In genomic region chr8:84738266-84738665, GRCm38 (mm10) we compare ENCODE assay signal across 9 mouse cellular contexts. TPM values are rescaled to one million over a fixed set of nuclear protein-coding genes. Genes with fewer than 3 reads are reported as not detected.
DNase-seq lines count a peak whose midpoint lies in the region; ATAC-seq and TF ChIP-seq lines count a peak whose summit lies in the region.
"Had no signal": no experiment of that assay in that cellular context is flagged by ENCODE, and none has a peak within 500 bp of the region (broad histone marks: within the 10 kb centered on the region; RNA-seq: fewer than 3 reads in every experiment).

No protein-coding gene starts in this region.

- no peak for TF ChIP-seq EP300 in liver, postnatal 0 days (IDR thresholded peaks at IDR 0.05; ENCODE audit: low read depth)

- peak overlapping the region; percentile 56 for H3K4me2 ChIP-seq in heart, embryonic 15.5 days
- H3K4me2 ChIP-seq in hindbrain, embryonic 11.5 days (replicated peaks; ENCODE audit: low read depth, low read length) = no peak overlapping the region
- H3K4me2 ChIP-seq in liver, postnatal 0 days (ENCODE audit: low read depth, low read length) = peak overlapping the region; percentile 58

- intact Hi-C loops in heart, postnatal 25 days (cut with DNase I) = loop anchor here (5.0 kb wide), 1 partner anchor 36 kb away; the partner anchor contains the start of gene Lyl1

- TF ChIP-seq POLR2A in thymus, adult 2 months (IDR thresholded peaks at IDR 0.05; ENCODE audit: control insufficient read depth, extremely low read depth, insufficient read depth, low read length, poor library complexity) = no peak
- TF ChIP-seq POLR2A in lung, adult 2 months (IDR thresholded peaks at IDR 0.05; ENCODE audit: borderline replicate concordance, extremely low read depth, low read depth, low read length) = no peak

- H3K9ac ChIP-seq in heart, embryonic 15.5 days = peak overlapping the region; percentile 35; the same call in 1 of the 2 replicates
- H3K9ac ChIP-seq in hindbrain, embryonic 11.5 days (ENCODE audit: low read depth, low read length) = 0 out of 2 replicates have a peak overlapping the region, but pooled peaks have one; percentile 12
- 0 out of 2 replicates have a peak overlapping the region, but pooled peaks have one; percentile 33 for H3K9ac ChIP-seq in liver, postnatal 0 days (replicated peaks)

- H3K36me3 ChIP-seq in heart, embryonic 15.5 days = no peaks in the 10 kb centered on the region
- H3K36me3 ChIP-seq in embryonic facial prominence, embryonic 10.5 days (replicated peaks) = no peaks in the 10 kb centered on the region
- no peaks in the 10 kb centered on the region for H3K36me3 ChIP-seq in hindbrain, embryonic 11.5 days (ENCODE audit: control insufficient read depth, insufficient read depth, low read length)
- H3K36me3 ChIP-seq in liver, postnatal 0 days (replicated peaks; ENCODE audit: insufficient read depth, low read length) = no peaks in the 10 kb centered on the region
- H3K36me3 ChIP-seq in thymus, adult 2 months (ENCODE audit: control insufficient read depth, insufficient read depth, low read length) = no peaks in the 10 kb centered on the region

- no peak for ATAC-seq in heart, embryonic 15.5 days (replicated peaks; ENCODE audit: insufficient number of reproducible peaks, insufficient read depth, low FRiP score, low read depth)
- no peak for ATAC-seq in hindbrain, embryonic 11.5 days (ENCODE audit: low FRiP score)
- no peak for ATAC-seq in liver, postnatal 0 days

- H3K27me3 ChIP-seq in heart, embryonic 15.5 days = no peaks in the 10 kb centered on the region
- peaks cover 100% of the 10 kb centered on the region for H3K27me3 ChIP-seq in embryonic facial prominence, embryonic 10.5 days (replicated peaks; ENCODE audit: low read depth, poor library complexity, severe bottlenecking)
- H3K27me3 ChIP-seq in hindbrain, embryonic 11.5 days (ENCODE audit: control insufficient read depth, insufficient read depth, low read length) = peaks cover 97% of the 10 kb centered on the region
- no peaks in the 10 kb centered on the region for H3K27me3 ChIP-seq in liver, postnatal 0 days (ENCODE audit: insufficient read depth, low read length)
- no peaks in the 10 kb centered on the region for H3K27me3 ChIP-seq in thymus, adult 2 months (ENCODE audit: control insufficient read depth, insufficient read depth, low read length)

- no peak overlapping the region for H3K4me3 ChIP-seq in heart, embryonic 15.5 days
- H3K4me3 ChIP-seq in embryonic facial prominence, embryonic 10.5 days = peak overlapping the region; percentile 34
- H3K4me3 ChIP-seq in hindbrain, embryonic 11.5 days (ENCODE audit: low read depth, low read length) = no peak overlapping the region
- no peak overlapping the region for H3K4me3 ChIP-seq in liver, postnatal 0 days (ENCODE audit: low read depth, low read length)
- H3K4me3 ChIP-seq in thymus, adult 2 months (ENCODE audit: control insufficient read depth, insufficient read depth, low read length) = no peak overlapping the region
- no peak overlapping the region for H3K4me3 ChIP-seq in lung, adult 2 months (replicated peaks; ENCODE audit: extremely low read depth, low read depth, low read length)

- peaks cover 91% of the 10 kb centered on the region for H3K4me1 ChIP-seq in heart, embryonic 15.5 days (replicated peaks)
- H3K4me1 ChIP-seq in embryonic facial prominence, embryonic 10.5 days = peaks cover 85% of the 10 kb centered on the region
- peaks cover 21% of the 10 kb centered on the region for H3K4me1 ChIP-seq in hindbrain, embryonic 11.5 days (replicated peaks; ENCODE audit: control insufficient read depth, insufficient read depth, low read length)
- peaks cover 18% of the 10 kb centered on the region for H3K4me1 ChIP-seq in liver, postnatal 0 days (ENCODE audit: insufficient read depth)
- H3K4me1 ChIP-seq in thymus, adult 2 months (replicated peaks; ENCODE audit: control insufficient read depth, insufficient read depth, low read length) = peaks cover 4% of the 10 kb centered on the region
- H3K4me1 ChIP-seq in lung, adult 2 months (ENCODE audit: control insufficient read depth, insufficient read depth, low read length) = peaks cover 59% of the 10 kb centered on the region

- TF ChIP-seq CTCF in liver, postnatal 0 days (IDR thresholded peaks at IDR 0.05; ENCODE audit: low read depth) = no peak
- no peak for TF ChIP-seq CTCF in thymus, adult 2 months (IDR thresholded peaks at IDR 0.05; ENCODE audit: borderline replicate concordance, control insufficient read depth, extremely low read depth, insufficient read depth, low read length, poor library complexity)
- no peak for TF ChIP-seq CTCF in lung, adult 2 months (IDR thresholded peaks at IDR 0.05; ENCODE audit: insufficient read depth, low read length)

- WGBS in heart, embryonic 15.5 days = 34% methylated on average over 10 of the region's 10 CpGs
- 3% methylated on average over 10 of the region's 10 CpGs for WGBS in embryonic facial prominence, embryonic 10.5 days
- WGBS in hindbrain, embryonic 11.5 days = 1% methylated on average over 10 of the region's 10 CpGs
- WGBS in liver, postnatal 0 days (ENCODE audit: insufficient replicate concordance) = 36% methylated on average over 10 of the region's 10 CpGs
- WGBS in thymus, adult 2 months = 58% methylated on average over 10 of the region's 10 CpGs
- 35% methylated on average over 10 of the region's 10 CpGs for WGBS in lung, adult 2 months

- H3K9me3 ChIP-seq in heart, embryonic 15.5 days (replicated peaks) = no peaks in the 10 kb centered on the region
- no peaks in the 10 kb centered on the region for H3K9me3 ChIP-seq in embryonic facial prominence, embryonic 10.5 days
- no peaks in the 10 kb centered on the region for H3K9me3 ChIP-seq in hindbrain, embryonic 11.5 days (ENCODE audit: control insufficient read depth, low read length)
- H3K9me3 ChIP-seq in liver, postnatal 0 days (ENCODE audit: low read length) = no peaks in the 10 kb centered on the region

- H3K27ac ChIP-seq in heart, embryonic 15.5 days = peak overlapping the region; percentile 64; the same call in 1 of the 2 replicates
- peak overlapping the region; percentile 76 for H3K27ac ChIP-seq in embryonic facial prominence, embryonic 10.5 days (replicated peaks)
- H3K27ac ChIP-seq in hindbrain, embryonic 11.5 days (ENCODE audit: low read depth, low read length) = no peak overlapping the region
- H3K27ac ChIP-seq in liver, postnatal 0 days (ENCODE audit: low read depth) = no peak overlapping the region
- no peak overlapping the region for H3K27ac ChIP-seq in thymus, adult 2 months (ENCODE audit: control insufficient read depth, insufficient read depth, low read length)

- DNase-seq in heart, postnatal 25 days (ENCODE audit: low spot score) = no peak
- DNase-seq in embryonic facial prominence, embryonic 10.5 days (ENCODE audit: low spot score) = peak; percentile 55
- no peak for DNase-seq in hindbrain, embryonic 11.5 days (ENCODE audit: low spot score)
- DNase-seq in liver, postnatal 0 days = no peak
- no peak for DNase-seq in thymus, adult 2 months
- no peak for DNase-seq in lung, adult 2 months
- DNase-seq in cerebellum, postnatal 25 days = no peak

RNA-seq across cellular contexts. Expression of gene G430095P16Rik, which starts 15.5 kb away (rescaled TPM):
- polyA plus RNA-seq in heart, embryonic 15.5 days (2015; fragmentation: Nextera tagmentation; extraction: Ambion mirVana) = 4.5 TPM in 2 replicates
- total RNA-seq in heart, postnatal 25 days (2021) = under 1 TPM in 1 of 2 experiments, not detected in 1; 0.39 TPM
- polyA plus RNA-seq in embryonic facial prominence, embryonic 10.5 days (2016; fragmentation: Nextera tagmentation; extraction: Ambion mirVana) = 1.6 and 3.6 TPM in 2 replicates
- polyA plus RNA-seq in hindbrain, embryonic 11.5 days (2014; fragmentation: Nextera tagmentation; extraction: Ambion mirVana) = 2.3 and 2.9 TPM in 2 replicates
- 4.8 and 6.3 TPM in 2 replicates for polyA plus RNA-seq in liver, postnatal 0 days (2015; fragmentation: Nextera tagmentation; extraction: Ambion mirVana)
- polyA plus RNA-seq in thymus, adult 2 months (2012; rRNA removed) = 1.8 and 2.6 TPM in 2 replicates
- polyA plus RNA-seq in lung, adult 2 months (2012; rRNA removed) = 2.0 and 2.8 TPM in 2 replicates
- total RNA-seq: layer of hippocampus, adult 8-10 months had no signal

RNA-seq across cellular contexts. Expression of gene Lyl1, which starts 37.0 kb away (rescaled TPM):
- polyA plus RNA-seq in heart, embryonic 15.5 days (2015; fragmentation: Nextera tagmentation; extraction: Ambion mirVana) = 9.2 and 13.2 TPM in 2 replicates
- 1 to 10 TPM; 4.2 to 4.5 TPM for total RNA-seq in heart, postnatal 25 days (2021)
- 4.3 and 5.5 TPM in 2 replicates for polyA plus RNA-seq in embryonic facial prominence, embryonic 10.5 days (2016; fragmentation: Nextera tagmentation; extraction: Ambion mirVana)
- polyA plus RNA-seq in hindbrain, embryonic 11.5 days (2014; fragmentation: Nextera tagmentation; extraction: Ambion mirVana) = 5.3 and 5.4 TPM in 2 replicates
- 24.6 and 25.7 TPM in 2 replicates for polyA plus RNA-seq in liver, postnatal 0 days (2015; fragmentation: Nextera tagmentation; extraction: Ambion mirVana)
- polyA plus RNA-seq in thymus, adult 2 months (2012; rRNA removed) = 7.1 and 7.5 TPM in 2 replicates
- polyA plus RNA-seq in lung, adult 2 months (2012; rRNA removed) = 20.2 and 21.9 TPM in 2 replicates

RNA-seq across cellular contexts. Expression of gene Nacc1, which starts 50.6 kb away (rescaled TPM):
- polyA plus RNA-seq in heart, embryonic 15.5 days (2015; fragmentation: Nextera tagmentation; extraction: Ambion mirVana) = 10.7 and 14.6 TPM in 2 replicates
- total RNA-seq in heart, postnatal 25 days (2021) = 10 to 100 TPM; 32.0 to 32.6 TPM
- 30.4 and 30.8 TPM in 2 replicates for polyA plus RNA-seq in embryonic facial prominence, embryonic 10.5 days (2016; fragmentation: Nextera tagmentation; extraction: Ambion mirVana)
- 19.7 and 20.5 TPM in 2 replicates for polyA plus RNA-seq in hindbrain, embryonic 11.5 days (2014; fragmentation: Nextera tagmentation; extraction: Ambion mirVana)
- polyA plus RNA-seq in liver, postnatal 0 days (2015; fragmentation: Nextera tagmentation; extraction: Ambion mirVana) = 3.3 and 3.6 TPM in 2 replicates
- polyA plus RNA-seq in thymus, adult 2 months (2012; rRNA removed) = 155 and 182 TPM in 2 replicates
- polyA plus RNA-seq in lung, adult 2 months (2012; rRNA removed) = 72.5 and 81.8 TPM in 2 replicates

RNA-seq across cellular contexts. Expression of gene Trmt1, which starts 52.2 kb away (rescaled TPM):
- polyA plus RNA-seq in heart, embryonic 15.5 days (2015; fragmentation: Nextera tagmentation; extraction: Ambion mirVana) = 40.6 and 47.4 TPM in 2 replicates
- 10 to 100 TPM; 32.6 to 37.6 TPM for total RNA-seq in heart, postnatal 25 days (2021)
- polyA plus RNA-seq in embryonic facial prominence, embryonic 10.5 days (2016; fragmentation: Nextera tagmentation; extraction: Ambion mirVana) = 69.1 and 71.2 TPM in 2 replicates
- 47.9 and 51.1 TPM in 2 replicates for polyA plus RNA-seq in hindbrain, embryonic 11.5 days (2014; fragmentation: Nextera tagmentation; extraction: Ambion mirVana)
- 21.3 TPM in 2 replicates for polyA plus RNA-seq in liver, postnatal 0 days (2015; fragmentation: Nextera tagmentation; extraction: Ambion mirVana)
- polyA plus RNA-seq in thymus, adult 2 months (2012; rRNA removed) = 169 and 181 TPM in 2 replicates
- 87.5 and 99.1 TPM in 2 replicates for polyA plus RNA-seq in lung, adult 2 months (2012; rRNA removed)

Comparison
In these comparisons a context has a peak if more than half of its experiments do, and no peak if none do; other contexts are left out.
1. H3K27ac ChIP-seq: peak in heart, embryonic 15.5 days (single experiment) and embryonic facial prominence, embryonic 10.5 days (single experiment); none in hindbrain, embryonic 11.5 days (single experiment), liver, postnatal 0 days (single experiment) and thymus, adult 2 months (single experiment).
2. Peak in every context shown above with its lines, with median percentiles within 50 percentile points of each other: H3K9ac ChIP-seq.